21 mouse cellular contexts compared by ENCODE assay signal in genomic region chr7:132585695-132586491, GRCm38 (mm10). TPM values are rescaled to one million over a fixed set of nuclear protein-coding genes. Genes with fewer than 3 reads are reported as not detected.
"Had no signal": no experiment of that assay in that cellular context is flagged by ENCODE, and none has a peak within 500 bp of the region (broad histone marks: within the 10 kb centered on the region; RNA-seq: fewer than 3 reads in every experiment).

No protein-coding gene starts in this region.

- H3K27ac ChIP-seq: lung, embryonic 15.5 days; macrophage; midbrain, embryonic 13.5 days; midbrain, embryonic 15.5 days; neural tube, embryonic 12.5 days; stomach, embryonic 15.5 days; stomach, postnatal 0 days had no signal

- H3K27me3 ChIP-seq: lung, embryonic 15.5 days; midbrain, embryonic 13.5 days; midbrain, embryonic 15.5 days; neural tube, embryonic 12.5 days; stomach, embryonic 15.5 days had no signal

- H3K9ac ChIP-seq: lung, embryonic 15.5 days; midbrain, embryonic 13.5 days; midbrain, embryonic 15.5 days; neural tube, embryonic 12.5 days; stomach, embryonic 15.5 days had no signal

- H3K4me2 ChIP-seq: lung, embryonic 15.5 days; midbrain, embryonic 11.5 days; midbrain, embryonic 13.5 days; midbrain, embryonic 15.5 days; neural tube, embryonic 12.5 days; stomach, embryonic 15.5 days had no signal

- DNase-seq: lung, adult 2 months; lung, postnatal 14 days; lung, postnatal 36 days; right cerebral cortex, postnatal 14 days; thymus, postnatal 14 days; thymus, postnatal 36 days had no signal

- H3K4me3 ChIP-seq: lung, embryonic 15.5 days; megakaryocyte, embryonic 14.5 days; midbrain, embryonic 13.5 days; midbrain, embryonic 15.5 days; neural tube, embryonic 12.5 days; stomach, embryonic 15.5 days had no signal

- ATAC-seq: lung, postnatal 0 days; midbrain, embryonic 13.5 days; midbrain, embryonic 15.5 days had no signal

- H3K36me3 ChIP-seq: lung, embryonic 15.5 days; midbrain, embryonic 13.5 days; midbrain, embryonic 15.5 days; neural tube, embryonic 12.5 days; stomach, embryonic 15.5 days had no signal

- H3K9me3 ChIP-seq: lung, embryonic 15.5 days; midbrain, embryonic 13.5 days; midbrain, embryonic 15.5 days; neural tube, embryonic 12.5 days; stomach, embryonic 15.5 days had no signal

- H3K4me1 ChIP-seq: lung, embryonic 15.5 days; megakaryocyte, embryonic 14.5 days; midbrain, embryonic 13.5 days; midbrain, embryonic 15.5 days; neural tube, embryonic 12.5 days; stomach, embryonic 15.5 days had no signal

RNA-seq across cellular contexts. Expression of gene Nkx1-2, which starts 13.5 kb away (rescaled TPM):
- total RNA-seq: megakaryocyte progenitor cell, adult 5-6 weeks; monocyte, adult 5-6 weeks; neutrophil, adult 5-6 weeks had no signal
- polyA plus RNA-seq: liver, embryonic 16.5 days; lung, adult 2 months; lung, embryonic 15.5 days; lung, postnatal 0 days; macrophage; stomach, postnatal 0 days; thymus, postnatal 0 days had no signal
